Mouse (Mus musculus): Measurements from ENCODE around the gene Pde10a. TPM values are rescaled to one million over a fixed set of nuclear protein-coding genes. Genes with fewer than 3 reads are reported as not detected.
"Not testable (repeated sequence)": the region's sequence is repeated elsewhere in the genome, so short reads cannot be mapped to it uniquely, and the experiment has no call there.

Gene Pde10a
- polyA plus RNA-seq, 1 experiment = 0.34 TPM

DNA sequence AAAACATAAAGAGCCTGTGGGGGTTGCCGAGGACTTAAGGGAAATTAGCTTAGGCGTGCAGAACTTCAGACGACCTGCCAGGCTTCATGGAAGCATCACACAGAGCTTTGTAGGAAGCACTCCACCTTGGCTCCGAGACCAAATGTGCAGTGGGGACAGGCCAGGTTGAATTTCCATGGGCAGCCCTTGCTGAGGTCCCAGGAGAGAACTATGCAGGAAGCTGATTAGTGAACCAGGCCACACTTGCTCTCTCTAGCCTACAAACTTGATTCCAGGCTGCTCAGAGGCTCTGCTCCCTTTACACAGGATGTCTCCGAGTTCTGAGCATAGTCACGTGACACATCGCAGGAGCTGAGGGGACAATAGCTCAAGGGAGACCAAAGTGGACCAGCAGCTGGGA, 175.9 kb downstream of the Pde10a start:
- no peak overlapping the region for H3K4me2 ChIP-seq (ENCODE audit: low read depth)
- no peaks in the 10 kb centered on the region for H3K27me3 ChIP-seq (ENCODE audit: control insufficient read depth, insufficient read depth, insufficient read length)
- H3K79me2 ChIP-seq (ENCODE audit: control insufficient read depth, insufficient read depth) = no peaks in the 10 kb centered on the region
- no peak overlapping the region for H3ac ChIP-seq (ENCODE audit: control insufficient read depth, insufficient read length)
- TF ChIP-seq TCF3 (IDR thresholded peaks at IDR 0.05; ENCODE audit: insufficient read length, low read depth) = no peak
- TF ChIP-seq SRF (IDR thresholded peaks at IDR 0.05; ENCODE audit: control insufficient read depth, insufficient read length, low read depth) = no peak
- no peak for TF ChIP-seq TCF12 (IDR thresholded peaks at IDR 0.05; ENCODE audit: insufficient read depth, poor library complexity, severe bottlenecking)
- no peak for TF ChIP-seq POLR2A (IDR thresholded peaks at IDR 0.05; ENCODE audit: insufficient read length, low read depth)
- TF ChIP-seq E2F4 (IDR thresholded peaks at IDR 0.05; ENCODE audit: insufficient read depth) = no peak
- no peak for TF ChIP-seq CEBPB (IDR thresholded peaks at IDR 0.05; ENCODE audit: insufficient read depth, poor library complexity, severe bottlenecking)
- TF ChIP-seq MYOD1 (IDR thresholded peaks at IDR 0.05; ENCODE audit: control insufficient read depth in 1 of 3, insufficient read length in 2 of 3, low read depth in 2 of 3) = no peak
- TF ChIP-seq MYOG (IDR thresholded peaks at IDR 0.05; ENCODE audit: control insufficient read depth in 1 of 3, insufficient read depth in 1 of 3, insufficient read length in 2 of 3, low read depth in 2 of 3) = no peak
- TF ChIP-seq REST (IDR thresholded peaks at IDR 0.05; ENCODE audit: insufficient read depth, insufficient read length) = no peak
- no peak for TF ChIP-seq POLR2AphosphoS2 (IDR thresholded peaks at IDR 0.05; ENCODE audit: insufficient read length, low read depth)
- no peak for TF ChIP-seq MAX (IDR thresholded peaks at IDR 0.05; ENCODE audit: low read depth)
- TF ChIP-seq USF1 (IDR thresholded peaks at IDR 0.05; ENCODE audit: low read depth) = no peak
- no peak overlapping the region for H3K4me3 ChIP-seq
- no peaks in the 10 kb centered on the region for H3K36me3 ChIP-seq (ENCODE audit: control insufficient read depth, insufficient read depth)

DNA sequence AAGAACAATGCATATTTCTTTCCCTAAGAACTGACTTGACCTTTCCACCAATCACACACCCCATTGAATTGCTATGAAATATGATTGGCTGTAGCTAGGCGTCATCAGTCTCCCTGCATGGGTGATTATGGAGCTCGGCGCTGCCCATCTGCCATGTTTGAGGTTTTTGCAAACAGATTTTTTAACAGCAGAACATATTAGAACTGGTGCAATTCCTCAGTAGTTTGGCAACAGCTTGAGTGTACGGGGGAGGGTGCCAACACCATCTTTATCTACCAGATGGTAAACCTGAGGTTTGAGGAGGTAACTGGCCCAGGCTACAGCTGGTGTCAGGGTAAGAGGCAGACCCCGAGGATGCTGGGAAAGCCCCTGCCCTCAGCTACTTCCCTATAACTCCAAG, 177.3 kb downstream of the Pde10a start:
- TF ChIP-seq USF1 (IDR thresholded peaks at IDR 0.05; ENCODE audit: low read depth) (no peak), POLR2AphosphoS2 (IDR thresholded peaks at IDR 0.05; ENCODE audit: insufficient read length, low read depth) (no peak), REST (IDR thresholded peaks at IDR 0.05; ENCODE audit: insufficient read depth, insufficient read length) (no peak)
- no peak overlapping the region for H3K4me2 ChIP-seq (ENCODE audit: low read depth)
- no peaks in the 10 kb centered on the region for H3K79me2 ChIP-seq (ENCODE audit: control insufficient read depth, insufficient read depth)
- no peak overlapping the region for H3ac ChIP-seq (ENCODE audit: control insufficient read depth, insufficient read length)
- no peaks in the 10 kb centered on the region for H3K27me3 ChIP-seq (ENCODE audit: control insufficient read depth, insufficient read depth, insufficient read length)
- no peaks in the 10 kb centered on the region for H3K36me3 ChIP-seq (ENCODE audit: control insufficient read depth, insufficient read depth)
- H3K4me3 ChIP-seq = no peak overlapping the region

DNA sequence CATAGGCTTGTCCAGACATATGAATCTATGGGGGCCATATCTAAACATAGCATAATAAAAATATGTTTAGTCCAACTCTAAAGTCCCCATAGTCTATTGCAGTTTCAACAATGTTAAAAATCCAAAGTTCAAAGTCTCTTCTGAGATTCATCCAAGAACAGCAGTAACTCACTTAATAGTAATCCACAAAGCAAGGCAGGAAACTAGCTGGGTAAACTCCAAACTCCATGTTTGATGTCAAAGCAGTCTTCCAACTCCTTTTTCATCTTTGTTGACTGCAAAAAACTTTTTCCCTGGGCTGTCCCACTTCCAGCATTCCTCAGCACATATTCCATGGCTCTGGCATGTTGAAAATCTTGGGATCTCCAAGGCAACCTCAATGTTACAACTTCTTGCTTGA, 182.8 kb downstream of the Pde10a start:
- no peaks in the 10 kb centered on the region for H3K36me3 ChIP-seq (ENCODE audit: control insufficient read depth, insufficient read depth)
- TF ChIP-seq CEBPB (IDR thresholded peaks at IDR 0.05; ENCODE audit: insufficient read depth, poor library complexity, severe bottlenecking) (no peak), REST (IDR thresholded peaks at IDR 0.05; ENCODE audit: insufficient read depth, insufficient read length) (no peak), POLR2A (IDR thresholded peaks at IDR 0.05; ENCODE audit: insufficient read length, low read depth) (no peak), TCF3 (IDR thresholded peaks at IDR 0.05; ENCODE audit: insufficient read length, low read depth) (no peak), E2F4 (IDR thresholded peaks at IDR 0.05; ENCODE audit: insufficient read depth) (no peak), USF1 (IDR thresholded peaks at IDR 0.05; ENCODE audit: low read depth) (no peak), MYOG (IDR thresholded peaks at IDR 0.05; ENCODE audit: control insufficient read depth in 1 of 3, insufficient read depth in 1 of 3, insufficient read length in 2 of 3, low read depth in 2 of 3) (no peak), TCF12 (IDR thresholded peaks at IDR 0.05; ENCODE audit: insufficient read depth, poor library complexity, severe bottlenecking) (no peak), POLR2AphosphoS2 (IDR thresholded peaks at IDR 0.05; ENCODE audit: insufficient read length, low read depth) (no peak), SRF (IDR thresholded peaks at IDR 0.05; ENCODE audit: control insufficient read depth, insufficient read length, low read depth) (no peak)

DNA sequence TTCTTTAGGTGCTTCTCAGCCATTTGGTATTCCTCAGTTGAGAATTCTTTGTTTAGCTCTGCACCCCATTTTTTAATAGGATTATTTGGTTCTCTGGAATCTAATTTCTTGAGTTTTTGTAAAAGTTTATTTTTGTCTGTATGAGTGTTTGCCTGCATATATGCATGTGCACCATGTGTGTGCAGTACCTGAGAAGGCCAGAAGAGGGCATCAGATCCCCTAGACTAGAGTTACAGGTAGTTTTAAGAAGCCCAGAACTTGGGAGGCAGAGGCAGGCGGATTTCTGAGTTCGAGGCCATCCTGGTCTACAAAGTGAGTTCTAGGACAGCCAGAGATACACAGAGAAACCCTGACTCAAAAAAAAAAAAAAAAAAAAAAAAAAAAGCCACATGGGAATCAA, 187.6 kb downstream of the Pde10a start:
- not testable (repeated sequence) for H3K27me3 ChIP-seq (ENCODE audit: control insufficient read depth, insufficient read depth, insufficient read length); H3K79me2 ChIP-seq (ENCODE audit: control insufficient read depth, insufficient read depth); H3ac ChIP-seq (ENCODE audit: control insufficient read depth, insufficient read length); H3K4me2 ChIP-seq (ENCODE audit: low read depth); H3K4me3 ChIP-seq; H3K36me3 ChIP-seq (ENCODE audit: control insufficient read depth, insufficient read depth)

More for the DNA sequence above, 182.8 kb downstream of the Pde10a start:
- Histone ChIP-seq H3K27me3 (ENCODE audit: control insufficient read depth, insufficient read depth, insufficient read length) (no peaks in the 10 kb centered on the region), H3K4me3 (no peak overlapping the region), H3ac (ENCODE audit: control insufficient read depth, insufficient read length) (no peak overlapping the region), H3K4me2 (ENCODE audit: low read depth) (no peak overlapping the region), H3K79me2 (ENCODE audit: control insufficient read depth, insufficient read depth) (no peaks in the 10 kb centered on the region)

DNA sequence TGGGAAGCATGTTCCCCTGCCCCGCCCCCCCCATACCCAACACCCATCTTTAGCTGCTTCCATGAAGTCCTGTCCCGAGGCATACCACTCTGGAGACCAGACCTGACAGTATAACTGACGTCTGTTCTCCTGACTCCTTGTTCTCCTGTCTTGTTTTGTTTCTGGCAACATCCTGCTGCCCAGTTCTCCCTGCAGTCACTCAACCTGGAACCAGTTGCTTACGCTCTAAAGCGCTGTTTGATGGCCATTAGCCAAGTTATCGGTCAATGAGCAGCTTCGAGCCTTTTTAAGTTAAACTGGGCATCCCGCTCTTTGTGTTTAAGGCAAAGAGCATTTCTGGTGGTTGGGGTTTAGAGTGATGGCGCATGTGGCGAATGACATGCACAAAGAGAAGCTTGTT, 195.8 kb downstream of the Pde10a start:
- H3K36me3 ChIP-seq (ENCODE audit: control insufficient read depth, insufficient read depth) = no peaks in the 10 kb centered on the region
- H3K79me2 ChIP-seq (ENCODE audit: control insufficient read depth, insufficient read depth) = no peaks in the 10 kb centered on the region
- H3K4me3 ChIP-seq = no peak overlapping the region
- no peak for TF ChIP-seq TCF12 (IDR thresholded peaks at IDR 0.05; ENCODE audit: insufficient read depth, poor library complexity, severe bottlenecking)
- TF ChIP-seq REST (IDR thresholded peaks at IDR 0.05; ENCODE audit: insufficient read depth, insufficient read length) = no peak
- TF ChIP-seq E2F4 (IDR thresholded peaks at IDR 0.05; ENCODE audit: insufficient read depth) = no peak
- TF ChIP-seq MYOG (IDR thresholded peaks at IDR 0.05; ENCODE audit: control insufficient read depth in 1 of 3, insufficient read depth in 1 of 3, insufficient read length in 2 of 3, low read depth in 2 of 3) = no peak
- no peak for TF ChIP-seq CEBPB (IDR thresholded peaks at IDR 0.05; ENCODE audit: insufficient read depth, poor library complexity, severe bottlenecking)
- TF ChIP-seq MYOD1 (IDR thresholded peaks at IDR 0.05; ENCODE audit: control insufficient read depth in 1 of 3, insufficient read length in 2 of 3, low read depth in 2 of 3) = no peak
- TF ChIP-seq SRF (IDR thresholded peaks at IDR 0.05; ENCODE audit: control insufficient read depth, insufficient read length, low read depth) = no peak
- no peak for TF ChIP-seq POLR2AphosphoS2 (IDR thresholded peaks at IDR 0.05; ENCODE audit: insufficient read length, low read depth)
- no peak for TF ChIP-seq MAX (IDR thresholded peaks at IDR 0.05; ENCODE audit: low read depth)
- TF ChIP-seq USF1 (IDR thresholded peaks at IDR 0.05; ENCODE audit: low read depth) = no peak
- no peak for TF ChIP-seq TCF3 (IDR thresholded peaks at IDR 0.05; ENCODE audit: insufficient read length, low read depth)
- TF ChIP-seq POLR2A (IDR thresholded peaks at IDR 0.05; ENCODE audit: insufficient read length, low read depth) = no peak
- H3K27me3 ChIP-seq (ENCODE audit: control insufficient read depth, insufficient read depth, insufficient read length) = no peaks in the 10 kb centered on the region
- no peak overlapping the region for H3K4me2 ChIP-seq (ENCODE audit: low read depth)
- H3ac ChIP-seq (ENCODE audit: control insufficient read depth, insufficient read length) = no peak overlapping the region

Measured in myocyte (in vitro differentiated cells).